Mouse (Mus musculus): ENCODE measurements at regions not wholly inside any gene's neighbourhood (a gene's known extent, or its start where the extent isn't known, plus 50 kb on each side); places are given as distances from the start of the nearest gene placed in this dataset.

DNA sequence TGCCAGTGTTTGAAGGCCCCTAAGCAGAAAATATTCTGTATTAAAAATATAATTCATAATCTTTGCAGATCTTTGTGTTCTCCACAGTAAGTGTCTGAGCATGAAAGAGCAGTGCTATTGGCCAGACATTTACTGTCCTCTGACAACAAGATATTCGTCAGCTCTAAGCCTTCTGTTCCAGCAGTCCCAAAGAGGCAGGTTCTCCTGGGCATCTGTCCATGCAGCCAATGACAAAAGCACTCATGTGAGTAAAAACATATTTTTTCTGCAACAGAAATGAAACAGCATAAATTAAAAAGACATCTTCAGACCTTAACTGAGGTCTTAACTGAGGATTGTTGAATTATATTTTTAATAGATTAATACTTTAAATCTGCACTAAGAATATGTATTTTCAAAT is 467.3 kb downstream of the Brinp1 start:
- no peak overlapping the region for H3K27ac ChIP-seq (replicated peaks; ENCODE audit: low read depth, low read length)
- no peak for TF ChIP-seq POLR2A (IDR thresholded peaks at IDR 0.05; ENCODE audit: borderline replicate concordance, extremely low read depth, insufficient read depth, insufficient read length)
- no peak overlapping the region for H3K9ac ChIP-seq (ENCODE audit: low read depth, low read length, severe bottlenecking)
- no peak overlapping the region for H3K4me3 ChIP-seq (replicated peaks; ENCODE audit: low read length)
- H3K27me3 ChIP-seq (ENCODE audit: control insufficient read depth, insufficient read depth, low read length) = no peaks in the 10 kb centered on the region
- DNase-seq (ENCODE audit: low spot score) (no peak), ATAC-seq (ENCODE audit: low FRiP score, low read depth) (no peak)
- H3K9me3 ChIP-seq (ENCODE audit: control insufficient read depth, low read length) = no peaks in the 10 kb centered on the region
- H3K4me1 ChIP-seq (ENCODE audit: control insufficient read depth, insufficient read depth, low read length) = no peaks in the 10 kb centered on the region
- WGBS = 63% methylated on average over 1 of the region's 1 CpGs
- H3K4me2 ChIP-seq (replicated peaks; ENCODE audit: low read depth, low read length, severe bottlenecking) = no peak overlapping the region
- H3K36me3 ChIP-seq (ENCODE audit: control insufficient read depth, insufficient read depth, low read length) = no peaks in the 10 kb centered on the region

GRCm38 (mm10) chr4:68461783-68462182 is 492.4 kb downstream of the Brinp1 start:
- ATAC-seq (ENCODE audit: low FRiP score, low read depth) (no peak), DNase-seq (ENCODE audit: low spot score) (no peak)
- no peaks in the 10 kb centered on the region for H3K9me3 ChIP-seq (ENCODE audit: control insufficient read depth, low read length)
- H3K4me1 ChIP-seq (ENCODE audit: control insufficient read depth, insufficient read depth, low read length) = no peaks in the 10 kb centered on the region
- H3K27ac ChIP-seq (replicated peaks; ENCODE audit: low read depth, low read length) = no peak overlapping the region
- no peak overlapping the region for H3K9ac ChIP-seq (ENCODE audit: low read depth, low read length, severe bottlenecking)
- no peak overlapping the region for H3K4me2 ChIP-seq (replicated peaks; ENCODE audit: low read depth, low read length, severe bottlenecking)
- no peaks in the 10 kb centered on the region for H3K36me3 ChIP-seq (ENCODE audit: control insufficient read depth, insufficient read depth, low read length)
- no peak for TF ChIP-seq POLR2A (IDR thresholded peaks at IDR 0.05; ENCODE audit: borderline replicate concordance, extremely low read depth, insufficient read depth, insufficient read length)
- no peak overlapping the region for H3K4me3 ChIP-seq (replicated peaks; ENCODE audit: low read length)
- no peaks in the 10 kb centered on the region for H3K27me3 ChIP-seq (ENCODE audit: control insufficient read depth, insufficient read depth, low read length)

DNA sequence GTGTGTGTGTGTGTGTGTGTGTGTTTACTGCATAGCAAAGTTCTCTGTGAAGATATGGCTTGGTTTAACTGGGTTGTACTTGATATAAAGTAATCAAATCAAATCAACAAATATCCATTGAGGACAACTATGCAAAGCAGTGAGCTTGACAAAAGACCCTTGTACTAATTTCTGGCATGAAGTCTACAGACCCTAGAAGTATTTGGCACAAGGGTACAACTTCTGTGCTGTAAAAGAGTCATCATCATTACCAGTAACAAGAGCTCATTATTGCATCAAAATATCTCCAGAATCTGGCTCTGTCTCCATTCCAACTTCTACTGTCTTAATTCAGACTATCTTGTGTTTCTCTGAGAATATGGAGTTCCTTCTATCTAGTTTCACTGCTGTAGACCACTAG is 538.2 kb downstream of the Brinp1 start:
- H3K4me1 ChIP-seq (ENCODE audit: control insufficient read depth, insufficient read depth, low read length) = no peaks in the 10 kb centered on the region
- TF ChIP-seq POLR2A (IDR thresholded peaks at IDR 0.05; ENCODE audit: borderline replicate concordance, extremely low read depth, insufficient read depth, insufficient read length) = no peak
- no peak overlapping the region for H3K9ac ChIP-seq (ENCODE audit: low read depth, low read length, severe bottlenecking)
- ATAC-seq (ENCODE audit: low FRiP score, low read depth) (no peak), DNase-seq (ENCODE audit: low spot score) (no peak)
- no peak overlapping the region for H3K4me3 ChIP-seq (replicated peaks; ENCODE audit: low read length)
- no peaks in the 10 kb centered on the region for H3K36me3 ChIP-seq (ENCODE audit: control insufficient read depth, insufficient read depth, low read length)
- H3K27me3 ChIP-seq (ENCODE audit: control insufficient read depth, insufficient read depth, low read length) = no peaks in the 10 kb centered on the region
- H3K27ac ChIP-seq (replicated peaks; ENCODE audit: low read depth, low read length) = no peak overlapping the region
- H3K9me3 ChIP-seq (ENCODE audit: control insufficient read depth, low read length) = no peaks in the 10 kb centered on the region
- no peak overlapping the region for H3K4me2 ChIP-seq (replicated peaks; ENCODE audit: low read depth, low read length, severe bottlenecking)

- no peak overlapping the region for H3K4me3 ChIP-seq (replicated peaks; ENCODE audit: low read length)
These were observed 543.4 kb downstream of the Brinp1 start for GRCm38 (mm10) chr4:68410785-68411184.

GRCm38 (mm10) chr4:68404364-68404763 is 549.8 kb downstream of the Brinp1 start:
- ATAC-seq (ENCODE audit: low FRiP score, low read depth) (no peak), DNase-seq (ENCODE audit: low spot score) (no peak)
- Histone ChIP-seq H3K4me2 (replicated peaks; ENCODE audit: low read depth, low read length, severe bottlenecking) (no peak overlapping the region), H3K9me3 (ENCODE audit: control insufficient read depth, low read length) (no peaks in the 10 kb centered on the region), H3K27me3 (ENCODE audit: control insufficient read depth, insufficient read depth, low read length) (no peaks in the 10 kb centered on the region), H3K27ac (replicated peaks; ENCODE audit: low read depth, low read length) (no peak overlapping the region), H3K36me3 (ENCODE audit: control insufficient read depth, insufficient read depth, low read length) (no peaks in the 10 kb centered on the region), H3K9ac (ENCODE audit: low read depth, low read length, severe bottlenecking) (no peak overlapping the region), H3K4me3 (replicated peaks; ENCODE audit: low read length) (no peak overlapping the region), H3K4me1 (ENCODE audit: control insufficient read depth, insufficient read depth, low read length) (no peaks in the 10 kb centered on the region)
- WGBS = 79% methylated on average over 3 of the region's 3 CpGs
- TF ChIP-seq POLR2A (IDR thresholded peaks at IDR 0.05; ENCODE audit: borderline replicate concordance, extremely low read depth, insufficient read depth, insufficient read length) = no peak

More at GRCm38 (mm10) chr4:68410785-68411184, 543.4 kb downstream of the Brinp1 start:
- Histone ChIP-seq H3K9me3 (ENCODE audit: control insufficient read depth, low read length) (no peaks in the 10 kb centered on the region), H3K36me3 (ENCODE audit: control insufficient read depth, insufficient read depth, low read length) (no peaks in the 10 kb centered on the region), H3K27me3 (ENCODE audit: control insufficient read depth, insufficient read depth, low read length) (no peaks in the 10 kb centered on the region), H3K27ac (replicated peaks; ENCODE audit: low read depth, low read length) (no peak overlapping the region), H3K4me1 (ENCODE audit: control insufficient read depth, insufficient read depth, low read length) (no peaks in the 10 kb centered on the region), H3K9ac (ENCODE audit: low read depth, low read length, severe bottlenecking) (no peak overlapping the region), H3K4me2 (replicated peaks; ENCODE audit: low read depth, low read length, severe bottlenecking) (no peak overlapping the region)
- WGBS = 65% methylated on average over 2 of the region's 2 CpGs
- ATAC-seq (ENCODE audit: low FRiP score, low read depth) (no peak), DNase-seq (ENCODE audit: low spot score) (no peak)
- TF ChIP-seq POLR2A (IDR thresholded peaks at IDR 0.05; ENCODE audit: borderline replicate concordance, extremely low read depth, insufficient read depth, insufficient read length) = no peak

- ATAC-seq (ENCODE audit: low FRiP score, low read depth) = no peak
- TF ChIP-seq POLR2A (IDR thresholded peaks at IDR 0.05; ENCODE audit: borderline replicate concordance, extremely low read depth, insufficient read depth, insufficient read length) = no peak
- WGBS = 92% methylated on average over 7 of the region's 7 CpGs
These were observed 567.1 kb downstream of the Brinp1 start for GRCm38 (mm10) chr4:68387097-68387496.

More at GRCm38 (mm10) chr4:68387097-68387496, 567.1 kb downstream of the Brinp1 start:
- Histone ChIP-seq H3K27ac (replicated peaks; ENCODE audit: low read depth, low read length) (no peak overlapping the region), H3K36me3 (ENCODE audit: control insufficient read depth, insufficient read depth, low read length) (no peaks in the 10 kb centered on the region), H3K9ac (ENCODE audit: low read depth, low read length, severe bottlenecking) (no peak overlapping the region), H3K4me3 (replicated peaks; ENCODE audit: low read length) (no peak overlapping the region), H3K4me1 (ENCODE audit: control insufficient read depth, insufficient read depth, low read length) (no peaks in the 10 kb centered on the region), H3K4me2 (replicated peaks; ENCODE audit: low read depth, low read length, severe bottlenecking) (no peak overlapping the region), H3K9me3 (ENCODE audit: control insufficient read depth, low read length) (no peaks in the 10 kb centered on the region), H3K27me3 (ENCODE audit: control insufficient read depth, insufficient read depth, low read length) (no peaks in the 10 kb centered on the region)
- DNase-seq (ENCODE audit: low spot score) = no peak

All from limb, embryonic 14.5 days (tissue).